20 mouse cellular contexts compared by ENCODE assay signal in genomic region chr3:129131877-129132433, GRCm38 (mm10).
DNase-seq lines count a peak whose midpoint lies in the region; ATAC-seq lines count a peak whose summit lies in the region.
"Had no signal": no experiment of that assay in that cellular context is flagged by ENCODE, and none has a peak within 500 bp of the region (broad histone marks: within the 10 kb centered on the region; RNA-seq: fewer than 3 reads in every experiment).

No protein-coding gene starts in this region.

- H3K4me1 ChIP-seq in limb, embryonic 11.5 days (ENCODE audit: control insufficient read depth, insufficient read depth, low read length): no peaks in the 10 kb centered on the region
- no peaks in the 10 kb centered on the region for H3K4me1 ChIP-seq in limb, embryonic 10.5 days
- H3K4me1 ChIP-seq in midbrain, embryonic 12.5 days: peaks cover 7% of the 10 kb centered on the region; the same call in 1 of the 2 replicates
- H3K4me1 ChIP-seq: intestine, embryonic 15.5 days; limb, embryonic 13.5 days; lung, embryonic 15.5 days had no signal

- ATAC-seq in limb, embryonic 11.5 days (ENCODE audit: insufficient number of reproducible peaks, low FRiP score, low TSS enrichment, low read depth): no peak
- peak; percentile 65 for ATAC-seq in midbrain, embryonic 12.5 days (ENCODE audit: low FRiP score, low read depth)
- ATAC-seq in activated CD4-positive, CD25-positive, alpha-beta regulatory T cell, adult 4 months: no peak
- ATAC-seq: CD4-positive, CD25-positive, alpha-beta regulatory T cell, adult 4 months; intestine, embryonic 15.5 days; Patski had no signal

- DNase-seq in cerebellum, postnatal 14 days: peak; percentile 1 to 6
- DNase-seq in cerebellum, adult 18-20 months: no peak
- peak; percentile 24 for DNase-seq in limb, embryonic 11.5 days (ENCODE audit: low spot score)
- DNase-seq in limb, embryonic 10.5 days (ENCODE audit: low spot score): no peak
- DNase-seq in urinary bladder, postnatal 14 days (ENCODE audit: low spot score): no peak
- DNase-seq: adrenal gland, postnatal 14 days; cerebellum, adult 11-12 months; gastrocnemius, postnatal 14 days; kidney, postnatal 36 days had no signal

- no peaks in the 10 kb centered on the region for H3K36me3 ChIP-seq in limb, embryonic 11.5 days (ENCODE audit: control insufficient read depth, insufficient read depth, low read length)
- H3K36me3 ChIP-seq in limb, embryonic 10.5 days: no peaks in the 10 kb centered on the region
- no peaks in the 10 kb centered on the region for H3K36me3 ChIP-seq in midbrain, embryonic 12.5 days
- H3K36me3 ChIP-seq: intestine, embryonic 15.5 days; limb, embryonic 13.5 days; lung, embryonic 15.5 days had no signal

- H3K27ac ChIP-seq in limb, embryonic 11.5 days (replicated peaks; ENCODE audit: low read depth, low read length): no peak overlapping the region
- no peak overlapping the region for H3K27ac ChIP-seq in limb, embryonic 10.5 days
- no peak overlapping the region for H3K27ac ChIP-seq in midbrain, embryonic 12.5 days (replicated peaks)
- H3K27ac ChIP-seq: intestine, embryonic 15.5 days; limb, embryonic 13.5 days; liver, embryonic 14.5 days; lung, embryonic 15.5 days; macrophage; stomach, postnatal 0 days had no signal

- no peak overlapping the region for H3K4me2 ChIP-seq in limb, embryonic 11.5 days (ENCODE audit: low read depth, severe bottlenecking)
- no peak overlapping the region for H3K4me2 ChIP-seq in midbrain, embryonic 12.5 days (replicated peaks)
- H3K4me2 ChIP-seq: intestine, embryonic 15.5 days; limb, embryonic 13.5 days; lung, embryonic 15.5 days had no signal

- WGBS in limb, embryonic 11.5 days: 62% methylated on average over 6 of the region's 6 CpGs
- 72% methylated on average over 6 of the region's 6 CpGs for WGBS in limb, embryonic 10.5 days
- 38% methylated on average over 6 of the region's 6 CpGs for WGBS in midbrain, embryonic 12.5 days

- H3K27me3 ChIP-seq in limb, embryonic 11.5 days (ENCODE audit: control insufficient read depth, insufficient read depth, low read length): no peaks in the 10 kb centered on the region
- H3K27me3 ChIP-seq in limb, embryonic 10.5 days (ENCODE audit: low read depth, poor library complexity, severe bottlenecking): no peaks in the 10 kb centered on the region
- H3K27me3 ChIP-seq in midbrain, embryonic 12.5 days: peaks cover 5% of the 10 kb centered on the region; the same call in 1 of the 2 replicates
- H3K27me3 ChIP-seq: intestine, embryonic 15.5 days; limb, embryonic 13.5 days; lung, embryonic 15.5 days; Patski had no signal

- no peak overlapping the region for H3K9ac ChIP-seq in limb, embryonic 11.5 days (ENCODE audit: low read length)
- no peak overlapping the region for H3K9ac ChIP-seq in midbrain, embryonic 12.5 days (replicated peaks)
- H3K9ac ChIP-seq: intestine, embryonic 15.5 days; limb, embryonic 13.5 days; liver, embryonic 14.5 days; lung, embryonic 15.5 days had no signal

- no peak overlapping the region for H3K4me3 ChIP-seq in limb, embryonic 11.5 days (ENCODE audit: low read depth, low read length)
- H3K4me3 ChIP-seq in limb, embryonic 10.5 days: no peak overlapping the region
- H3K4me3 ChIP-seq in midbrain, embryonic 12.5 days: no peak overlapping the region
- H3K4me3 ChIP-seq: erythroblast, embryonic 14.5 days; intestine, embryonic 15.5 days; limb, embryonic 13.5 days; lung, embryonic 15.5 days had no signal

- no peaks in the 10 kb centered on the region for H3K9me3 ChIP-seq in limb, embryonic 11.5 days (ENCODE audit: control insufficient read depth, low read length)
- no peaks in the 10 kb centered on the region for H3K9me3 ChIP-seq in limb, embryonic 10.5 days (replicated peaks)
- no peaks in the 10 kb centered on the region for H3K9me3 ChIP-seq in midbrain, embryonic 12.5 days
- H3K9me3 ChIP-seq: intestine, embryonic 15.5 days; limb, embryonic 13.5 days; lung, embryonic 15.5 days had no signal

Comparison
In these comparisons a context has a peak if more than half of its experiments do, and no peak if none do; other contexts are left out.
1. DNase-seq: peak in cerebellum, postnatal 14 days (2 of 2) and limb, embryonic 11.5 days (single experiment); none in cerebellum, adult 18-20 months (0 of 2), limb, embryonic 10.5 days (single experiment) and urinary bladder, postnatal 14 days (single experiment).